Mouse (Mus musculus) lung, adult 2 months (tissue): ENCODE results near the gene Ajap1.

ENCODE experiments used
- CTCF ChIP-seq: fragments of 200-500 bp; IDR thresholded peaks from 2 replicates; pipeline ENCODE4 v1.5.1; 2011; ENCODE audit warnings: mild to moderate bottlenecking, low read length, control low read depth; ENCODE audit not compliant: insufficient read depth
- POLR2A ChIP-seq: fragments of 200-500 bp; IDR thresholded peaks from 2 replicates; pipeline ENCODE4 v1.6.1; 2011; ENCODE audit warnings: low read depth, mild to moderate bottlenecking, control low read depth, low read length, borderline replicate concordance; ENCODE audit errors: extremely low read depth

GRCm38 (mm10) chr4:153424324-153424723, 58.3 kb downstream of the Ajap1 start:
- TF ChIP-seq POLR2A (no peak), CTCF (no peak)
